Mouse (Mus musculus): Measurements from ENCODE around the gene Ano4. TPM values are rescaled to one million over a fixed set of nuclear protein-coding genes. Genes with fewer than 3 reads are reported as not detected.

The Ano4 gene
- total and polyA plus RNA-seq, 3 experiments, result not detected

- H3K4me3 ChIP-seq (ENCODE audit: control insufficient read depth in 1 of 2, insufficient read depth in 1 of 2, low read depth in 2 of 2, low read length in 2 of 2), result no peak overlapping the region
- DNase-seq (ENCODE audit: low read depth, low spot score), result no peak
- no peaks in the 10 kb centered on the region for H3K36me3 ChIP-seq (ENCODE audit: control insufficient read depth in 1 of 2, insufficient read depth in 2 of 2, low read length in 2 of 2)
- no peak overlapping the region for H3K9ac ChIP-seq (ENCODE audit: control insufficient read depth, low read depth, low read length, poor library complexity, severe bottlenecking)
- H3K79me2 ChIP-seq (ENCODE audit: control insufficient read depth, insufficient read depth, low read length, poor library complexity), result no peaks in the 10 kb centered on the region
- H3K4me1 ChIP-seq (ENCODE audit: control insufficient read depth in 1 of 2, insufficient read depth in 2 of 2, low read length in 2 of 2), result no peaks in the 10 kb centered on the region
- H3K9me3 ChIP-seq (replicated peaks; ENCODE audit: insufficient read depth, low read length), result no peaks in the 10 kb centered on the region
- TF ChIP-seq SIN3A (IDR thresholded peaks at IDR 0.05; ENCODE audit: low read length) (no peak), BHLHE40 (IDR thresholded peaks at IDR 0.05; ENCODE audit: borderline replicate concordance, low read depth, low read length) (no peak), NRF1 (IDR thresholded peaks at IDR 0.05; ENCODE audit: insufficient read depth, low read depth, low read length, poor library complexity, severe bottlenecking) (no peak), EP300 (IDR thresholded peaks at IDR 0.05; ENCODE audit: low read depth in 1 of 2, low read length in 2 of 2) (no peak), USF2 (IDR thresholded peaks at IDR 0.05; ENCODE audit: borderline replicate concordance in 1 of 2, insufficient read depth in 1 of 2, low read depth in 1 of 2, low read length in 2 of 2) (no peak), MAX (IDR thresholded peaks at IDR 0.05; ENCODE audit: low read length) (no peak), TBP (IDR thresholded peaks at IDR 0.05; ENCODE audit: low read depth, low read length) (no peak), KAT2A (conservative IDR thresholded peaks at IDR 0.05; ENCODE audit: low read depth, low read length) (no peak), JUND (IDR thresholded peaks at IDR 0.05; ENCODE audit: low read depth, low read length) (no peak)
- no peaks in the 10 kb centered on the region for H3K27me3 ChIP-seq (ENCODE audit: control insufficient read depth in 1 of 2, insufficient read depth in 2 of 2, low read length in 2 of 2)
- no peak overlapping the region for H3K27ac ChIP-seq (ENCODE audit: control insufficient read depth, low read depth, low read length)
These were observed 189.1 kb downstream of the Ano4 start for GRCm38 (mm10) chr10:89155502-89155901.

GRCm38 (mm10) chr10:89154797-89155465 lies 189.6 kb downstream of the Ano4 start:
- H3K79me2 ChIP-seq (ENCODE audit: control insufficient read depth, insufficient read depth, low read length, poor library complexity), result no peaks in the 10 kb centered on the region
- H3K4me1 ChIP-seq (ENCODE audit: control insufficient read depth in 1 of 2, insufficient read depth in 2 of 2, low read length in 2 of 2), result no peaks in the 10 kb centered on the region
- no peaks in the 10 kb centered on the region for H3K9me3 ChIP-seq (replicated peaks; ENCODE audit: insufficient read depth, low read length)
- no peaks in the 10 kb centered on the region for H3K36me3 ChIP-seq (ENCODE audit: control insufficient read depth in 1 of 2, insufficient read depth in 2 of 2, low read length in 2 of 2)
- DNase-seq (ENCODE audit: low read depth, low spot score), result no peak
- H3K27ac ChIP-seq (ENCODE audit: control insufficient read depth, low read depth, low read length), result no peak overlapping the region
- TF ChIP-seq UBTF (IDR thresholded peaks at IDR 0.05; ENCODE audit: borderline replicate concordance, insufficient read depth, low read depth, low read length) (no peak), MYB (IDR thresholded peaks at IDR 0.05; ENCODE audit: low read depth, low read length) (no peak), MEF2A (IDR thresholded peaks at IDR 0.05; ENCODE audit: extremely low read depth, insufficient replicate concordance, low read depth, low read length, poor library complexity, severe bottlenecking) (no peak), POLR2AphosphoS2 (IDR thresholded peaks at IDR 0.05; ENCODE audit: low read length) (no peak), CHD2 (IDR thresholded peaks at IDR 0.05; ENCODE audit: low read length) (no peak), POLR2A (IDR thresholded peaks at IDR 0.05; ENCODE audit: control insufficient read depth in 1 of 2, insufficient read depth in 1 of 2, low read depth in 1 of 2, low read length in 2 of 2, poor library complexity in 1 of 2) (no peak), SMC3 (IDR thresholded peaks at IDR 0.05; ENCODE audit: low read depth, low read length) (no peak), MXI1 (IDR thresholded peaks at IDR 0.05; ENCODE audit: low read depth, low read length) (no peak), ZNF384 (IDR thresholded peaks at IDR 0.05; ENCODE audit: low read depth, low read length) (no peak), RCOR1 (IDR thresholded peaks at IDR 0.05; ENCODE audit: low read depth, low read length) (no peak), MYC (IDR thresholded peaks at IDR 0.05; ENCODE audit: low read depth, low read length) (no peak), NELFE (IDR thresholded peaks at IDR 0.05; ENCODE audit: low read depth, low read length) (no peak), KAT2A (conservative IDR thresholded peaks at IDR 0.05; ENCODE audit: low read depth, low read length) (no peak), E2F4 (IDR thresholded peaks at IDR 0.05; ENCODE audit: borderline replicate concordance, low read depth, low read length) (no peak), GABPA (IDR thresholded peaks at IDR 0.05; ENCODE audit: low read depth, low read length) (no peak), EP300 (IDR thresholded peaks at IDR 0.05; ENCODE audit: low read depth in 1 of 2, low read length in 2 of 2) (no peak), BHLHE40 (IDR thresholded peaks at IDR 0.05; ENCODE audit: borderline replicate concordance, low read depth, low read length) (no peak)
- H3K9ac ChIP-seq (ENCODE audit: control insufficient read depth, low read depth, low read length, poor library complexity, severe bottlenecking), result no peak overlapping the region
- no peaks in the 10 kb centered on the region for H3K27me3 ChIP-seq (ENCODE audit: control insufficient read depth in 1 of 2, insufficient read depth in 2 of 2, low read length in 2 of 2)
- H3K4me3 ChIP-seq (ENCODE audit: control insufficient read depth in 1 of 2, insufficient read depth in 1 of 2, low read depth in 2 of 2, low read length in 2 of 2), result no peak overlapping the region
